Comparison of ENCODE assay signal across 9 mouse cellular contexts in genomic region chr6:114931212-114932115, GRCm38 (mm10). TPM values are rescaled to one million over a fixed set of nuclear protein-coding genes. Genes with fewer than 3 reads are reported as not detected.
DNase-seq lines count a peak whose midpoint lies in the region; ATAC-seq and TF ChIP-seq lines count a peak whose summit lies in the region.
"Had no signal": no experiment of that assay in that cellular context is flagged by ENCODE, and none has a peak within 500 bp of the region (broad histone marks: within the 10 kb centered on the region; RNA-seq: fewer than 3 reads in every experiment).

No protein-coding gene starts in this region.

- peak overlapping the region; percentile 12; the same call in 1 of the 2 replicates for H3K4me3 ChIP-seq in cortical plate, adult 2 months (ENCODE audit: insufficient read depth, low read length)
- H3K4me3 ChIP-seq in kidney, embryonic 14.5 days (ENCODE audit: low read length): no peak overlapping the region
- H3K4me3 ChIP-seq: megakaryocyte, embryonic 14.5 days had no signal

- DNase-seq in layer of hippocampus, adult 11-12 months (ENCODE audit: low spot score): peak; percentile 58
- DNase-seq in layer of hippocampus, postnatal 36 days: no peak
- DNase-seq in Muller cell, postnatal 12 days (ENCODE audit: inconsistent ontology term): peak; percentile 91
- peak; percentile 72 for DNase-seq in skeletal muscle tissue, adult 2 months (ENCODE audit: low read depth, low spot score)
- DNase-seq in thymus, postnatal 36 days: no peak

- WGBS in kidney, embryonic 14.5 days: 57% methylated on average over 28 of the region's 28 CpGs

- no peak overlapping the region for H3K27ac ChIP-seq in cortical plate, adult 2 months (ENCODE audit: insufficient read depth, low read length)
- H3K27ac ChIP-seq in kidney, embryonic 14.5 days (ENCODE audit: low read depth, low read length): no peak overlapping the region

- H3K27me3 ChIP-seq in kidney, embryonic 14.5 days (ENCODE audit: control insufficient read depth, insufficient read depth, low read length): no peaks in the 10 kb centered on the region

- H3K4me2 ChIP-seq in kidney, embryonic 14.5 days (replicated peaks; ENCODE audit: low read depth, low read length): peak overlapping the region; percentile 18; the same call in 1 of the 2 replicates

- TF ChIP-seq CTCF in cortical plate, adult 2 months (IDR thresholded peaks at IDR 0.05; ENCODE audit: extremely low read depth, insufficient read depth, low read length): no peak

- no peaks in the 10 kb centered on the region for H3K36me3 ChIP-seq in kidney, embryonic 14.5 days (ENCODE audit: control insufficient read depth, insufficient read depth, low read length)

- H3K9ac ChIP-seq in kidney, embryonic 14.5 days (ENCODE audit: low read depth, low read length): no peak overlapping the region

- peaks cover 7% of the 10 kb centered on the region for H3K4me1 ChIP-seq in cortical plate, adult 2 months (ENCODE audit: control insufficient read depth, insufficient read depth, low read length)
- peaks cover 13% of the 10 kb centered on the region; the same call in 1 of the 2 replicates for H3K4me1 ChIP-seq in kidney, embryonic 14.5 days (ENCODE audit: control insufficient read depth, insufficient read depth, low read length)

- peaks cover 6% of the 10 kb centered on the region; the same call in 1 of the 2 replicates for H3K9me3 ChIP-seq in kidney, embryonic 14.5 days (ENCODE audit: control insufficient read depth, low read length)

- ATAC-seq in kidney, embryonic 14.5 days (ENCODE audit: low FRiP score, low TSS enrichment): no peak
- ATAC-seq in erythroblast, adult 5-6 weeks (replicated peaks; ENCODE audit: low FRiP score, poor library complexity, severe bottlenecking): no peak

- no peak for TF ChIP-seq POLR2A in cortical plate, adult 2 months (IDR thresholded peaks at IDR 0.05; ENCODE audit: extremely low read depth, insufficient read depth, low read length)

RNA-seq across cellular contexts. Expression of gene Vgll4, which starts 38.3 kb away (rescaled TPM):
- total RNA-seq in layer of hippocampus, postnatal 36 days (2021): 10 to 100 TPM; 43.2 to 48.8 TPM
- 42.8 and 44.8 TPM in 2 replicates for polyA plus RNA-seq in cortical plate, adult 2 months (2012; rRNA removed)
- polyA plus RNA-seq in kidney, embryonic 14.5 days (2014; fragmentation: Nextera tagmentation; extraction: Ambion mirVana): 68.8 and 83.0 TPM in 2 replicates
- total RNA-seq in erythroblast, adult 5-6 weeks (2015; ENCODE audit: low replicate concordance): 4.2 and 5.0 TPM in 2 replicates
- 6.5 and 13.0 TPM in 2 replicates for total RNA-seq in erythroblast, adult 5-6 weeks (2017; ENCODE audit: low replicate concordance)

Comparison
In these comparisons a context has a peak if more than half of its experiments do, and no peak if none do; other contexts are left out.
1. DNase-seq: peak in layer of hippocampus, adult 11-12 months (single experiment), Muller cell, postnatal 12 days (single experiment) and skeletal muscle tissue, adult 2 months (single experiment); none in layer of hippocampus, postnatal 36 days (0 of 2) and thymus, postnatal 36 days (0 of 2).